Comparison of ENCODE assay signal across 22 mouse cellular contexts in genomic region chr2:103851171-103851570, GRCm38 (mm10). TPM values are rescaled to one million over a fixed set of nuclear protein-coding genes. Genes with fewer than 3 reads are reported as not detected.
DNase-seq lines count a peak whose midpoint lies in the region; ATAC-seq lines count a peak whose summit lies in the region.
"Had no signal": no experiment of that assay in that cellular context is flagged by ENCODE, and none has a peak within 500 bp of the region (broad histone marks: within the 10 kb centered on the region; RNA-seq: fewer than 3 reads in every experiment).

No protein-coding gene starts in this region.

- 84% methylated on average over 3 of the region's 3 CpGs for WGBS in midbrain, embryonic 16.5 days
- WGBS in intestine, embryonic 16.5 days = 85% methylated on average over 3 of the region's 3 CpGs

- DNase-seq in adrenal gland, adult (ENCODE audit: inconsistent age in 2 of 2, low spot score in 1 of 2) = peak; percentile 66 to 80
- DNase-seq in adrenal gland, postnatal 4 days (ENCODE audit: low spot score in 2 of 2) = no peak
- DNase-seq in ovary, postnatal 36 days (ENCODE audit: low spot score) = peak; percentile 27
- DNase-seq in ovary, postnatal 10 days (ENCODE audit: low spot score) = no peak
- peak; percentile 44 for DNase-seq in gastrocnemius, postnatal 10 days
- DNase-seq in skeletal muscle tissue, adult 2 months (ENCODE audit: low read depth, low spot score) = peak; percentile 85
- DNase-seq: cerebellum, postnatal 14 days; kidney, postnatal 14 days; left cerebral cortex, postnatal 4 days had no signal

- H3K27me3 ChIP-seq in midbrain, embryonic 16.5 days (ENCODE audit: control insufficient read depth, insufficient read depth, low read depth, low read length) = no peaks in the 10 kb centered on the region
- H3K27me3 ChIP-seq in intestine, embryonic 16.5 days (replicated peaks; ENCODE audit: control insufficient read depth, insufficient read depth, low read length) = no peaks in the 10 kb centered on the region
- H3K27me3 ChIP-seq: forebrain, embryonic 12.5 days; heart, embryonic 13.5 days; hindbrain, embryonic 12.5 days; lung, embryonic 15.5 days; midbrain, embryonic 12.5 days; neural tube, embryonic 15.5 days had no signal

- no peak overlapping the region for H3K4me3 ChIP-seq in midbrain, embryonic 16.5 days (ENCODE audit: low read depth, low read length)
- no peak overlapping the region for H3K4me3 ChIP-seq in intestine, embryonic 16.5 days (ENCODE audit: low read length)
- H3K4me3 ChIP-seq: forebrain, embryonic 12.5 days; heart, embryonic 13.5 days; hindbrain, embryonic 12.5 days; lung, embryonic 15.5 days; midbrain, embryonic 12.5 days; myocyte; neural tube, embryonic 15.5 days had no signal

- no peak overlapping the region for H3K4me2 ChIP-seq in midbrain, embryonic 16.5 days (ENCODE audit: low read length)
- H3K4me2 ChIP-seq in intestine, embryonic 16.5 days (ENCODE audit: low read depth, low read length) = no peak overlapping the region
- H3K4me2 ChIP-seq: forebrain, embryonic 12.5 days; heart, embryonic 13.5 days; hindbrain, embryonic 12.5 days; liver, embryonic 11.5 days; lung, embryonic 15.5 days; midbrain, embryonic 12.5 days; neural tube, embryonic 15.5 days had no signal

- no peaks in the 10 kb centered on the region for H3K4me1 ChIP-seq in midbrain, embryonic 16.5 days (ENCODE audit: control insufficient read depth, insufficient read depth, low read length)
- H3K4me1 ChIP-seq in intestine, embryonic 16.5 days (ENCODE audit: control insufficient read depth, insufficient read depth, low read length) = no peaks in the 10 kb centered on the region
- H3K4me1 ChIP-seq: forebrain, embryonic 12.5 days; heart, embryonic 13.5 days; hindbrain, embryonic 12.5 days; lung, embryonic 15.5 days; midbrain, embryonic 12.5 days; neural tube, embryonic 15.5 days had no signal

- no peak overlapping the region for H3K27ac ChIP-seq in midbrain, embryonic 16.5 days (ENCODE audit: low read length)
- H3K27ac ChIP-seq in intestine, embryonic 16.5 days (ENCODE audit: low read length) = no peak overlapping the region
- H3K27ac ChIP-seq: forebrain, embryonic 12.5 days; heart, embryonic 13.5 days; hindbrain, embryonic 12.5 days; lung, embryonic 15.5 days; midbrain, embryonic 12.5 days; neural tube, embryonic 15.5 days; stomach, postnatal 0 days had no signal

- H3K36me3 ChIP-seq in midbrain, embryonic 16.5 days (ENCODE audit: control insufficient read depth, insufficient read depth, low read length) = no peaks in the 10 kb centered on the region
- H3K36me3 ChIP-seq in intestine, embryonic 16.5 days (ENCODE audit: control insufficient read depth, insufficient read depth, low read length) = no peaks in the 10 kb centered on the region
- H3K36me3 ChIP-seq: forebrain, embryonic 12.5 days; G1E; heart, embryonic 13.5 days; hindbrain, embryonic 12.5 days; lung, embryonic 15.5 days; midbrain, embryonic 12.5 days; neural tube, embryonic 15.5 days had no signal

- ATAC-seq in midbrain, embryonic 16.5 days = no peak
- no peak for ATAC-seq in intestine, embryonic 16.5 days
- ATAC-seq: CD4-positive, CD25-positive, alpha-beta regulatory T cell, adult 4 months had no signal

- H3K9me3 ChIP-seq in midbrain, embryonic 16.5 days (replicated peaks; ENCODE audit: control insufficient read depth, low read length, poor library complexity, severe bottlenecking) = peaks cover 4% of the 10 kb centered on the region; the same call in 1 of the 2 replicates
- no peaks in the 10 kb centered on the region for H3K9me3 ChIP-seq in intestine, embryonic 16.5 days (ENCODE audit: control insufficient read depth, low read length)
- H3K9me3 ChIP-seq: forebrain, embryonic 12.5 days; G1E; hindbrain, embryonic 12.5 days; lung, embryonic 15.5 days; neural tube, embryonic 15.5 days had no signal

- H3K9ac ChIP-seq in midbrain, embryonic 16.5 days (ENCODE audit: low read depth, low read length) = no peak overlapping the region
- H3K9ac ChIP-seq in intestine, embryonic 16.5 days (ENCODE audit: low read depth, low read length) = no peak overlapping the region
- H3K9ac ChIP-seq: forebrain, embryonic 12.5 days; heart, embryonic 13.5 days; hindbrain, embryonic 12.5 days; lung, embryonic 15.5 days; midbrain, embryonic 12.5 days; neural tube, embryonic 15.5 days had no signal

RNA-seq across cellular contexts. Expression of gene Caprin1, which starts 53.7 kb away (rescaled TPM):
- total RNA-seq in adrenal gland, postnatal 4 days (2021) = 100 to 1,000 TPM; 486 to 527 TPM
- total RNA-seq in gastrocnemius, postnatal 10 days (2021) = 100 to 1,000 TPM; 202 to 209 TPM
- 337 and 370 TPM in 2 replicates for polyA plus RNA-seq in midbrain, embryonic 16.5 days (2015; fragmentation: Nextera tagmentation; extraction: Ambion mirVana)
- polyA plus RNA-seq in intestine, embryonic 16.5 days (2015; fragmentation: Nextera tagmentation; extraction: Ambion mirVana) = 220 and 232 TPM in 2 replicates

Comparison
In these comparisons a context has a peak if more than half of its experiments do, and no peak if none do; other contexts are left out.
1. DNase-seq: peak in adrenal gland, adult (2 of 2), ovary, postnatal 36 days (single experiment), gastrocnemius, postnatal 10 days (single experiment) and skeletal muscle tissue, adult 2 months (single experiment); none in adrenal gland, postnatal 4 days (0 of 2) and ovary, postnatal 10 days (single experiment).